26 mouse cellular contexts compared by ENCODE assay signal in the genomic region with DNA sequence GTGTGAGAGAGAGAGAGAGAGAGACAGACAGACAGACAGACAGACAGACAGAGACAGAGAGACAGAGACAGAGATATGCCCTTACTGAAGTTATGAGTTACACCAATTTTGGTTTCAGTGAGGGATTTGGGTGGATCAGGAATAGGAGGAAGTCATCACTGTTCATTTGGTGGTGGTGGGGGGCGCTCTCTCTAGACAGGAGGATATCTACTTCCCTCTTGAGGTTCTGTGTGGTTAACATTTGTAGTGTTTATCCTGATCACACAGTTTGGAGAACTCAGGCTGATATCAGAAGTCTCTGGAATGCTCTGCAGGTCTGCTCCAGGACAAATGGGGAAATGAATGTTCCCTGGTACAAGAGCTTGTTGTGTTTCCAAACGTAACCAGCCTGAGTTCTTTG.
"Had no signal": no experiment of that assay in that cellular context is flagged by ENCODE, and none has a peak within 500 bp of the region (broad histone marks: within the 10 kb centered on the region; RNA-seq: fewer than 3 reads in every experiment).

No protein-coding gene starts in this region.

- ATAC-seq: hindbrain, embryonic 16.5 days; inflammation-experienced regulatory T-cells, adult 6 months; intestine, embryonic 15.5 days; intestine, postnatal 0 days had no signal

- H3K9ac ChIP-seq: heart, embryonic 12.5 days; hindbrain, embryonic 12.5 days; hindbrain, embryonic 14.5 days; intestine, embryonic 15.5 days; limb, embryonic 12.5 days; liver, embryonic 13.5 days; liver, embryonic 15.5 days had no signal

- H3K4me1 ChIP-seq: heart, embryonic 10.5 days; heart, embryonic 12.5 days; hindbrain, embryonic 10.5 days; hindbrain, embryonic 12.5 days; intestine, embryonic 15.5 days; limb, embryonic 10.5 days; limb, embryonic 12.5 days; liver, embryonic 13.5 days; liver, embryonic 15.5 days had no signal

- H3K4me3 ChIP-seq: heart, embryonic 10.5 days; heart, embryonic 12.5 days; hindbrain, embryonic 10.5 days; hindbrain, embryonic 12.5 days; intestine, embryonic 15.5 days; left cerebral cortex, adult 2 months; limb, embryonic 10.5 days; limb, embryonic 12.5 days; liver, embryonic 13.5 days; liver, embryonic 15.5 days had no signal

- H3K9me3 ChIP-seq: heart, embryonic 10.5 days; hindbrain, embryonic 10.5 days; hindbrain, embryonic 12.5 days; intestine, embryonic 15.5 days; limb, embryonic 10.5 days; limb, embryonic 12.5 days; liver, embryonic 13.5 days; liver, embryonic 15.5 days had no signal

- H3K27me3 ChIP-seq: heart, embryonic 12.5 days; hindbrain, embryonic 12.5 days; intestine, embryonic 15.5 days; limb, embryonic 12.5 days; liver, embryonic 13.5 days; liver, embryonic 15.5 days had no signal

- DNase-seq: gastrocnemius, postnatal 14 days; gastrocnemius, postnatal 36 days; heart, adult 18-20 months; heart, postnatal 10 days; heart, postnatal 4 days; kidney, adult 18-20 months; kidney, adult 8-10 months; kidney, postnatal 10 days; kidney, postnatal 25 days; kidney, postnatal 4 days; liver; liver, embryonic 13.5 days had no signal

- H3K4me2 ChIP-seq: heart, embryonic 12.5 days; hindbrain, embryonic 12.5 days; hindbrain, embryonic 14.5 days; intestine, embryonic 15.5 days; limb, embryonic 12.5 days; liver, embryonic 11.5 days; liver, embryonic 13.5 days; liver, embryonic 15.5 days had no signal

- H3K36me3 ChIP-seq: heart, embryonic 10.5 days; heart, embryonic 12.5 days; hindbrain, embryonic 10.5 days; hindbrain, embryonic 12.5 days; intestine, embryonic 15.5 days; limb, embryonic 10.5 days; limb, embryonic 12.5 days; liver, embryonic 13.5 days; liver, embryonic 15.5 days had no signal

- H3K27ac ChIP-seq: heart, embryonic 10.5 days; hindbrain, embryonic 10.5 days; hindbrain, embryonic 12.5 days; hindbrain, embryonic 14.5 days; intestine, embryonic 15.5 days; limb, embryonic 10.5 days; limb, embryonic 12.5 days; liver, embryonic 13.5 days; liver, embryonic 15.5 days had no signal
